Mouse (Mus musculus) brain, embryonic 14.5 days (tissue): ENCODE measurements around the gene Cnrip1.

ENCODE experiments used
- CTCF ChIP-seq: fragments of 200-500 bp; IDR thresholded peaks from 2 replicates; pipeline ENCODE4 v1.5.1; 2012; ENCODE audit warnings: inconsistent platforms, mild to moderate bottlenecking, moderate library complexity, borderline replicate concordance; ENCODE audit not compliant: insufficient read depth, insufficient read length; ENCODE audit errors: extremely low read depth
- POLR2A ChIP-seq: fragments of 200-500 bp; IDR thresholded peaks from 2 replicates; pipeline ENCODE4 v1.6.1; 2012; ENCODE audit warnings: mild to moderate bottlenecking, inconsistent platforms, borderline replicate concordance; ENCODE audit not compliant: poor library complexity, insufficient read depth, insufficient read length, severe bottlenecking; ENCODE audit errors: extremely low read depth

DNA sequence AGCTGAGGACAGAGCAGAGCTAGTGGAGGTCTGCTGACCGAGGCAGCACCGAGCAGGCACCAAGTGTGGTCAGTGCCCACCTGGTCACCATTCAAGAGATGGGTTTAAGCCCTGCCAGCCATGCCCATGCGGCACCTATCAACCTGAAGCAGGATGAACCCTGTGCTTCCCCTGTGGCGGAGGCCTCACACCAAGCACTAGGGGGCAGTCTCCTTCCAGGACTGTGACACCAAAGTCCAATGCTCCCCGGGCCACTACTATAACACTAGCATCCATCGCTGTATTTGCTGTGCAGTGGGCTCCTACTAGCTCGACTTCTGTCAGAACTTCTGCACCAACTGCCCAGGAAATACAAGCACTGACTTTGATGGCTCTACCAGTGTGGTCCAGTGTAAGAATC, 32.1 kb upstream of the Cnrip1 start:
- no peak for TF ChIP-seq POLR2A
- no peak for TF ChIP-seq CTCF
